Mouse (Mus musculus): ENCODE data around the gene Gstp1. TPM values are rescaled to one million over a fixed set of nuclear protein-coding genes. Genes with fewer than 3 reads are reported as not detected.
"Not testable (repeated sequence)": the region's sequence is repeated elsewhere in the genome, so short reads cannot be mapped to it uniquely, and the experiment has no call there.

Gstp1 gene
- polyA plus RNA-seq, 1 experiment = 88.6 TPM

- Histone ChIP-seq H3K4me3 (ENCODE audit: control insufficient read depth, low read depth, low read length) (no peak overlapping the region), H3K27me3 (ENCODE audit: control insufficient read depth, insufficient read depth, low read length) (no peaks in the 10 kb centered on the region), H3K4me1 (ENCODE audit: control insufficient read depth, insufficient read depth, low read length) (no peaks in the 10 kb centered on the region), H3K36me3 (ENCODE audit: control insufficient read depth, insufficient read depth, low read length) (no peaks in the 10 kb centered on the region), H3K27ac (ENCODE audit: control insufficient read depth, insufficient read depth, low read depth, low read length) (no peak overlapping the region)
- TF ChIP-seq POLR2A (IDR thresholded peaks at IDR 0.05; ENCODE audit: control insufficient read depth, low read depth, low read length) = no peak
- TF ChIP-seq CTCF (IDR thresholded peaks at IDR 0.05; ENCODE audit: control insufficient read depth, insufficient read depth, insufficient replicate concordance, low read depth, low read length) = no peak
Observed at GRCm38 (mm10) chr19:4054613-4055012, 16.8 kb upstream of the Gstp1 start.

- no peaks in the 10 kb centered on the region for H3K36me3 ChIP-seq (ENCODE audit: control insufficient read depth, insufficient read depth, low read length)
- no peak overlapping the region for H3K27ac ChIP-seq (ENCODE audit: control insufficient read depth, insufficient read depth, low read depth, low read length)
- H3K4me3 ChIP-seq (ENCODE audit: control insufficient read depth, low read depth, low read length) = no peak overlapping the region
- H3K4me1 ChIP-seq (ENCODE audit: control insufficient read depth, insufficient read depth, low read length) = no peaks in the 10 kb centered on the region
- TF ChIP-seq CTCF (IDR thresholded peaks at IDR 0.05; ENCODE audit: control insufficient read depth, insufficient read depth, insufficient replicate concordance, low read depth, low read length) (no peak), POLR2A (IDR thresholded peaks at IDR 0.05; ENCODE audit: control insufficient read depth, low read depth, low read length) (no peak)
- no peaks in the 10 kb centered on the region for H3K27me3 ChIP-seq (ENCODE audit: control insufficient read depth, insufficient read depth, low read length)
Observed at GRCm38 (mm10) chr19:4052516-4053030, 14.8 kb upstream of the Gstp1 start.

GRCm38 (mm10) chr19:4051741-4052515 is 14.1 kb upstream of the Gstp1 start:
- H3K27me3 ChIP-seq (ENCODE audit: control insufficient read depth, insufficient read depth, low read length) = no peaks in the 10 kb centered on the region
- no peaks in the 10 kb centered on the region for H3K36me3 ChIP-seq (ENCODE audit: control insufficient read depth, insufficient read depth, low read length)
- peaks cover under 1% of the 10 kb centered on the region for H3K4me1 ChIP-seq (ENCODE audit: control insufficient read depth, insufficient read depth, low read length)
- peak; percentile 87 for TF ChIP-seq CTCF (IDR thresholded peaks at IDR 0.05; ENCODE audit: control insufficient read depth, insufficient read depth, insufficient replicate concordance, low read depth, low read length)
- TF ChIP-seq POLR2A (IDR thresholded peaks at IDR 0.05; ENCODE audit: control insufficient read depth, low read depth, low read length) = no peak
- no peak overlapping the region for H3K4me3 ChIP-seq (ENCODE audit: control insufficient read depth, low read depth, low read length)
- H3K27ac ChIP-seq (ENCODE audit: control insufficient read depth, insufficient read depth, low read depth, low read length) = no peak overlapping the region

DNA sequence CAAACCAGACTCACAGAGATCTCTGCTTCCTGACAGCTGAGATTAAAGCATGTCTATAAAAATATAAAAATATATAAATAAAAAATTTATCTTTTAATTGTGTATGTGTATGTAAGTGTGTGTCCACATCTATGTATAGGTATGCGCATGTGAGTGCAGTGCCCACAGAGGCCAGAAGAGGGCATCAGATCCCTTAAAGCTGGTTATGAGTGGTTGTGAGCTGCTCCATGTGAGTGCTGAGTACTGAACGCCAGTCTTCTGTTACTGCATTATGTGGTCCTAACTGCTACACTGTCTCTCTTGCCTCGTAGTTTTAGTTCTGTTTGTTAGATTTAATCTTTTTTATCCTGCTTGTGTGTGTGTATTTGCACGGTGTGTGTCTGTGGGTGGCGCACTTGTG is 13.2 kb upstream of the Gstp1 start:
- TF ChIP-seq CTCF (IDR thresholded peaks at IDR 0.05; ENCODE audit: control insufficient read depth, insufficient read depth, insufficient replicate concordance, low read depth, low read length) (peak; percentile 34; the same call in 1 of the 2 replicates), POLR2A (IDR thresholded peaks at IDR 0.05; ENCODE audit: control insufficient read depth, low read depth, low read length) (no peak)
- no peaks in the 10 kb centered on the region for H3K36me3 ChIP-seq (ENCODE audit: control insufficient read depth, insufficient read depth, low read length)
- no peak overlapping the region for H3K4me3 ChIP-seq (ENCODE audit: control insufficient read depth, low read depth, low read length)
- peaks cover 5% of the 10 kb centered on the region for H3K4me1 ChIP-seq (ENCODE audit: control insufficient read depth, insufficient read depth, low read length)
- H3K27ac ChIP-seq (ENCODE audit: control insufficient read depth, insufficient read depth, low read depth, low read length) = no peak overlapping the region
- no peaks in the 10 kb centered on the region for H3K27me3 ChIP-seq (ENCODE audit: control insufficient read depth, insufficient read depth, low read length)

GRCm38 (mm10) chr19:4049069-4049468 is 11.3 kb upstream of the Gstp1 start:
- not testable (repeated sequence) for H3K36me3 ChIP-seq (ENCODE audit: control insufficient read depth, insufficient read depth, low read length); H3K27me3 ChIP-seq (ENCODE audit: control insufficient read depth, insufficient read depth, low read length); H3K4me3 ChIP-seq (ENCODE audit: control insufficient read depth, low read depth, low read length); H3K27ac ChIP-seq (ENCODE audit: control insufficient read depth, insufficient read depth, low read depth, low read length)
- peaks cover 11% of the 10 kb centered on the region for H3K4me1 ChIP-seq (ENCODE audit: control insufficient read depth, insufficient read depth, low read length)

DNA sequence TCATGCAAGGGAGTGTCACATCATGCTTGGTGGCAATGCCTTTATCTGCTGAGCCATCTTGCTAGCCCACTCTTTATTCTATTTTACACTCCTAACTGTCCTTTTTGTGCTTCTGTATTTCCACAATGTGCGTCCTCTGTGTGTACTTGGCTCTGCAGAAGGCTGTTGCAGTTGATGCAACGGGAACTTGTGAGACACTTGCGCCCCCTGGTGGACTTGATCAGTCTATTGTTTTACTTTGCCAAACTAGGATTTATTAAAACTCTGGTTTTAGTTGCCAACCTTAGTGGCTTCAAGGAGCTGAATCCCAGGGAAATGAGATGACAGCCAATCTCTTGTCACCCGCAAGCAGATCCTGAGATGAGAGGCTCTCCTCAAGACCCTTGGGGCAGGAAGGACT is 10.1 kb upstream of the Gstp1 start:
- H3K4me3 ChIP-seq (ENCODE audit: control insufficient read depth, low read depth, low read length) = no peak overlapping the region
- peaks cover 11% of the 10 kb centered on the region for H3K4me1 ChIP-seq (ENCODE audit: control insufficient read depth, insufficient read depth, low read length)
- no peaks in the 10 kb centered on the region for H3K27me3 ChIP-seq (ENCODE audit: control insufficient read depth, insufficient read depth, low read length)
- no peak overlapping the region for H3K27ac ChIP-seq (ENCODE audit: control insufficient read depth, insufficient read depth, low read depth, low read length)
- no peaks in the 10 kb centered on the region for H3K36me3 ChIP-seq (ENCODE audit: control insufficient read depth, insufficient read depth, low read length)
- TF ChIP-seq CTCF (IDR thresholded peaks at IDR 0.05; ENCODE audit: control insufficient read depth, insufficient read depth, insufficient replicate concordance, low read depth, low read length) (peak; percentile 59; the same call in 1 of the 2 replicates), POLR2A (IDR thresholded peaks at IDR 0.05; ENCODE audit: control insufficient read depth, low read depth, low read length) (no peak)

- H3K4me3 ChIP-seq (ENCODE audit: control insufficient read depth, low read depth, low read length) = no peak overlapping the region
- TF ChIP-seq CTCF (IDR thresholded peaks at IDR 0.05; ENCODE audit: control insufficient read depth, insufficient read depth, insufficient replicate concordance, low read depth, low read length) (no peak), POLR2A (IDR thresholded peaks at IDR 0.05; ENCODE audit: control insufficient read depth, low read depth, low read length) (no peak)
- H3K36me3 ChIP-seq (ENCODE audit: control insufficient read depth, insufficient read depth, low read length) = no peaks in the 10 kb centered on the region
- peak overlapping the region; percentile 5; the same call in 1 of the 2 replicates for H3K27ac ChIP-seq (ENCODE audit: control insufficient read depth, insufficient read depth, low read depth, low read length)
- H3K4me1 ChIP-seq (ENCODE audit: control insufficient read depth, insufficient read depth, low read length) = peaks cover 11% of the 10 kb centered on the region
- no peaks in the 10 kb centered on the region for H3K27me3 ChIP-seq (ENCODE audit: control insufficient read depth, insufficient read depth, low read length)
Observed at GRCm38 (mm10) chr19:4046866-4047254, 9.1 kb upstream of the Gstp1 start.
